Mouse (Mus musculus) lung, embryonic 14.5 days (tissue): ENCODE results near the gene Olfr463. TPM values are rescaled to one million over a fixed set of nuclear protein-coding genes. Genes with fewer than 3 reads are reported as not detected.

Source experiments
- ATAC-seq: fragments of 200-750 bp; cut with Nextera tagmentation; 2 replicates; pipeline ENCODE4 v1.8.0; 2017; ENCODE audit warnings: mild to moderate bottlenecking, moderate TSS enrichment, moderate library complexity; ENCODE audit not compliant: insufficient read depth
- DNase-seq: peaks from one replicate; pipeline ENCODE4 v3.0.0-alpha.2; 2015
- H3K27ac ChIP-seq: fragments of 300-500 bp; sonication (generic); 2 replicates; pipeline ENCODE4 v1.5.1; 2014; ENCODE audit warnings: low read depth, mild to moderate bottlenecking, moderate library complexity
- H3K27me3 ChIP-seq: fragments of 300-500 bp; sonication (generic); 2 replicates; pipeline ENCODE4 v1.6.1; 2014; ENCODE audit warnings: low read length, control low read depth; ENCODE audit not compliant: insufficient read depth
- H3K36me3 ChIP-seq: fragments of 300-500 bp; sonication (generic); 2 replicates; pipeline ENCODE4 v1.6.1; 2014; ENCODE audit warnings: control low read depth; ENCODE audit not compliant: insufficient read depth
- H3K4me1 ChIP-seq: fragments of 300-500 bp; sonication (generic); 2 replicates; pipeline ENCODE4 v1.6.1; 2014; ENCODE audit warnings: antibody characterized with exemption, control low read depth; ENCODE audit not compliant: insufficient read depth
- H3K4me2 ChIP-seq: fragments of 300-500 bp; sonication (generic); 2 replicates; pipeline ENCODE4 v1.6.1; 2014; ENCODE audit warnings: mild to moderate bottlenecking
- H3K4me3 ChIP-seq: fragments of 300-500 bp; sonication (generic); 2 replicates; pipeline ENCODE4 v1.5.1; 2014; ENCODE audit warnings: low read depth, low read length
- H3K9ac ChIP-seq: fragments of 300-500 bp; sonication (generic); 2 replicates; pipeline ENCODE4 v1.6.1; 2014
- H3K9me3 ChIP-seq: fragments of 300-500 bp; sonication (generic); 2 replicates; pipeline ENCODE4 v1.6.1; 2016; ENCODE audit warnings: low read depth, low read length, control low read depth
- CTCF ChIP-seq: IDR thresholded peaks from 2 replicates; pipeline ENCODE4 v1.5.1; 2016; ENCODE audit warnings: antibody characterized with exemption, low read depth
- WGBS: fragments of 180-500 bp; shearing (Covaris S2); extraction: QIAGEN DNeasy Blood & Tissue Kit; methylation state at CpG from one replicate; pipeline ENCODE4 v1.1.7; 2014; 5-methylcytosine and 5-hydroxymethylcytosine counted together
- polyA plus RNA-seq: library from polyadenylated mRNA; unstranded; fragments of >200 nt; fragmentation: Nextera tagmentation; extraction: Ambion mirVana; gene quantifications from 2 replicates; pipeline ENCODE4 v1.2.1, GENCODE M21; 2014

Olfr463 gene
- polyA plus RNA-seq, 1 experiment from 2014 or later = not detected

DNA sequence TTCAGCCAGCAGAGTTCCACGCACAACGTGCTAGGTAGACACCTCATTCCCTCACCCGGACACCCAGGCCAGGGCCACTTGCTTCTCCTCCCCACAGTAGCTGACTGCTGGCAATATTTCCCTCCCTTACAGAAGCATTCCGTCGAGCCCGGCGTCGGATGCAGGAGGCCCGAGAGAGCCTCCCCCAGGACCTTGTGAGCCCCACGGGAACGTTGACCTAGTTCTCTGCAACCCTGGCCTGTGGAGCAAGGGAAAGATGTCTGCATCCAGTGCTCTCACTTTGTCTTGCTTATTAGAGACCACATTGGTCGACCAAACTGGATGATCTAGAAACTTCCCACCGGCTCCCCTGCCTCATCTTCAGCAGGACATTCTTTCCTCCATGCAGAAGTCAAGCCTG, 34.4 kb downstream of the Olfr463 start:
- Histone ChIP-seq H3K27me3 (no peaks in the 10 kb centered on the region), H3K9me3 (no peaks in the 10 kb centered on the region), H3K4me2 (no peak overlapping the region), H3K9ac (no peak overlapping the region), H3K27ac (no peak overlapping the region), H3K36me3 (peaks cover 30% of the 10 kb centered on the region), H3K4me3 (no peak overlapping the region), H3K4me1 (no peaks in the 10 kb centered on the region)
- no peak for DNase-seq
- no peak for TF ChIP-seq CTCF
- ATAC-seq = no peak
- 86% methylated on average over 13 of the region's 13 CpGs for WGBS

DNA sequence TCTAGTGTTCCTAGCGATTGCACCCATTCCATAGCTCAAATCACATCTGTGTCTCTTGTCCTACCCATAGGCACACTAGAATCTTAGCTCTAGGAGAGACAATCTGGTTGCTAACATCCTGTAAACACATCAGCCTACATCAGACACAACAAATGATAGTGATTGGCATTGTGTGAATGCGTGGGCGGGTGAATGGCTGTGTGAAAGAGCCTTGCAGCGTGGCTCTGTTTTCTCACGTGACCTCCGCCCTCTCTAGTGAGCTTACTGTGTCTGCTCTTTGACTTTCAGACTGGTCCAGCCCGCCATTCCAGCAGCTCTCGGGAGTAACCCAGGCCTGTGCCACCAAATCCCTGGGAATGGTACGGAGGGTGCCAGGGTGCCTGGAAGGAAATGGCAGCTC, 36.8 kb downstream of the Olfr463 start:
- Histone ChIP-seq H3K27ac (no peak overlapping the region), H3K9me3 (no peaks in the 10 kb centered on the region), H3K36me3 (peaks cover 38% of the 10 kb centered on the region), H3K4me3 (no peak overlapping the region), H3K4me2 (no peak overlapping the region), H3K4me1 (no peaks in the 10 kb centered on the region), H3K27me3 (no peaks in the 10 kb centered on the region), H3K9ac (no peak overlapping the region)
- 81% methylated on average over 9 of the region's 9 CpGs for WGBS
- no peak for DNase-seq
- TF ChIP-seq CTCF = no peak
- no peak for ATAC-seq

DNA sequence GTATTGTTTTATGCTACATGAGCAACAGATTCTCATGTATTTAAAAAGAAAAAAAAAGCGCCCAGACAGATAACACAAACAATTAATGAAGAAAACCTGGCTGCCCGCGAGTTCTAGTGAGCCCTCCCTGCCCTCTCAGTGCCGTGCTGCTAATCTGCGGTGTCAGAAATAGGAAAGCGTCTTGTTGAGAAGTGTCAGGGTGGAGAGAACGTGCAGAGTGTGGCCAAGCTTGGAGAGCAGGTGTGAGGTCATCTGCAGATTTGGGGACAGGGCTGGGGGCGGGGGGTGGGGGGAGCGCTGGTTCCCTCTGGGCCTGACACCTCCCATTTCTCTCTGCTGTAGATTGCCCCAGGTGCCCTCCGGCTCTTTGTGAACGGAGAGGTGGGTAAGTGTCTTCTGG, 37.9 kb downstream of the Olfr463 start:
- Histone ChIP-seq H3K4me3 (no peak overlapping the region), H3K27me3 (no peaks in the 10 kb centered on the region), H3K9me3 (no peaks in the 10 kb centered on the region), H3K27ac (no peak overlapping the region), H3K4me2 (no peak overlapping the region), H3K9ac (no peak overlapping the region), H3K36me3 (peaks cover 38% of the 10 kb centered on the region), H3K4me1 (no peaks in the 10 kb centered on the region)
- no peak for TF ChIP-seq CTCF
- ATAC-seq = no peak
- WGBS = 67% methylated on average over 11 of the region's 11 CpGs
- DNase-seq = no peak

DNA sequence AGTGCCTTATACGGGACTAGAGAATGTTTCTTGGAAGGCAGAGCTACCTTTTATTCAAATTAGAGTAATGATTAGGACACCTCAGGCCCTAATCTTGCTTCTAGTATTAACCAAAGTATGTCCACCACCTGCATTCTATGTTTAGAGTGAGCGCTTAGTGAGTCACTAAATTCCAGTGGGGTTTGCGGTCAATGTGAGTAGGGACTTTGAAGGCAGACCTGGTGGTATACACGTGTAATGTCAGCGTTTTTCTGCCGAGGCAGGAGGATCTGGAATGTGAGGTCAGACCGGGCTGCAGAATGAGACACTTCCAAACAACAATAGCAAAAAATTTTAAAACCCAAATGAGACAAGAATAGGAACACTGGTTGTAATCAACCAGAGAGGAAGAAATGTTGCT, 42.6 kb downstream of the Olfr463 start:
- Histone ChIP-seq H3K4me2 (no peak overlapping the region), H3K4me1 (no peaks in the 10 kb centered on the region), H3K27me3 (no peaks in the 10 kb centered on the region), H3K27ac (no peak overlapping the region), H3K9me3 (no peaks in the 10 kb centered on the region), H3K4me3 (no peak overlapping the region), H3K36me3 (peaks cover 17% of the 10 kb centered on the region), H3K9ac (no peak overlapping the region)
- no peak for TF ChIP-seq CTCF
- DNase-seq = no peak
- ATAC-seq = no peak
- WGBS = 84% methylated on average over 7 of the region's 7 CpGs

DNA sequence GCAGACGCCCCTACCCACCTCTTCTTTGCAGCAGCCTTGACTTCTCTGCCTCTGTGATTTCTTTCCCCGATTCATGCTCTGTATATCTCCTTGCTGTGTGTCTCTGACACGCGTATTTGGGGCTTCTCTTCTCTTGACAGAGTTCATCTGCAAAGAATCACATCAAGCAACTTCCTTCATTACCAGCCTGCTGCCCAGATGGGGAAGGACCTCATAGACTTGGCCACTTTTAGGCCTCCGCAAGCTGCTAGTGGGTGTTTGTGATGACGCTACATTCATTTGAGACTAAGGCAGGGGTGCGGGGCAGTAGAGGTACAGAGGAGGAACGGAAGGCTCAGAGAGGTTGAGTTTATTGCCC, 43.6 kb downstream of the Olfr463 start:
- peak; percentile 21 for DNase-seq
- WGBS = 31% methylated on average over 8 of the region's 8 CpGs
- Histone ChIP-seq H3K9ac (peak overlapping the region; percentile 53), H3K4me1 (no peaks in the 10 kb centered on the region), H3K4me2 (peak overlapping the region; percentile 66), H3K36me3 (peaks cover 16% of the 10 kb centered on the region), H3K9me3 (no peaks in the 10 kb centered on the region), H3K27me3 (no peaks in the 10 kb centered on the region), H3K27ac (no peak overlapping the region), H3K4me3 (peak overlapping the region; percentile 50)
- ATAC-seq = peak; percentile 48; the same call in 1 of the 2 replicates
- TF ChIP-seq CTCF = no peak

DNA sequence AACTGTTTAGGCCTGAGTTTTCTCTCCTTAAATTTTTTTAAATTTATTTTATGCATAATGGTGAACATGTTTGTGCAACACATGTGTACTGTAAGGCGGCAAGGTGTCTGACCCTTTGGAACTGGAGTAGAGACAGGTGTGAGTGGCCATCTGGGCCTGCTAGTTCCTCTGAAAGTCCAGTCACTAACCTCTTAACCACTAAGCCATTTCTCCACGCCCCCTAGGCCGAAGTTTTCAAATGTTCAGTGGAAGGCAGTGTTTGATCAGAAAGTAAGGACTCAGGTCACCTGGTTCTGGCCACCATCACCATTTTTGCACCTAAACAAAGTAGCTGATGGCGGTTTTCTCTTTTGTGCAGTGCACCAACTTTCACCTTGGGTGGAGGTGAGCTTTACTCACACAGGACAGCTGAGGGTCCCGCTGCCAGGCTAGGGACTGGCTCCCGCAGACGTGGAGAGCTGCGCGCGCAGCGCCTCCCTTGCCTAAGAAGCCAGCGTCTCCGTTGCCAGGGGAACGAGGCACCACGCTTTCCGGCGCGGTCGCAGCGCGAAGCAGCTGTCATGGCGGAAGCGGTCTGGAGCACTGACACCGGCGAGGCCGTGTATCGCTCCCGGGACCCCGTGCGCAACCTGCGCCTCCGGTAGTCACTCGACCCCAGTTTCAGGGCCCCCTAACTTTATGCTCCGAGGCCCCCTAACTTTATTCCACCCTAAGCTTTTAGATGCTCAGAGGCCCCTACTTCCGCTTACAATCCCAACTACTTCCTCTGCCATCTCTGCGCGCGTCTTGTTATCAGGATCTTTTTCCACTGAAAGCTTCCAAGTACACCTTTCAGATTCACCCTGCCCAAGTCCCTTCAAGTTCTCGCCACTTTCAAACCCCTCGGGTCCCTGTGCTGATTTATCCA, 44.2 kb downstream of the Olfr463 start, which contains the start of gene Mks1:
Gene Mks1, plus strand, starts transcription at position 526 of the 907 bp plus-strand sequence.
- no peak for TF ChIP-seq CTCF
- Histone ChIP-seq H3K4me1 (no peaks in the 10 kb centered on the region), H3K4me3 (peak within 1 kb of the TSS; percentile 50), H3K36me3 (peaks cover 9% of the 10 kb centered on the region; the same call in 1 of the 2 replicates), H3K9me3 (no peaks in the 10 kb centered on the region), H3K4me2 (peak within 1 kb of the TSS; percentile 66), H3K9ac (peak within 1 kb of the TSS; percentile 53), H3K27me3 (no peaks in the 10 kb centered on the region), H3K27ac (no peak within 1 kb of the TSS)
- DNase-seq (peak; percentile 98), ATAC-seq (peak; percentile 95)
- 3% methylated on average over 40 of the region's 40 CpGs for WGBS

DNA sequence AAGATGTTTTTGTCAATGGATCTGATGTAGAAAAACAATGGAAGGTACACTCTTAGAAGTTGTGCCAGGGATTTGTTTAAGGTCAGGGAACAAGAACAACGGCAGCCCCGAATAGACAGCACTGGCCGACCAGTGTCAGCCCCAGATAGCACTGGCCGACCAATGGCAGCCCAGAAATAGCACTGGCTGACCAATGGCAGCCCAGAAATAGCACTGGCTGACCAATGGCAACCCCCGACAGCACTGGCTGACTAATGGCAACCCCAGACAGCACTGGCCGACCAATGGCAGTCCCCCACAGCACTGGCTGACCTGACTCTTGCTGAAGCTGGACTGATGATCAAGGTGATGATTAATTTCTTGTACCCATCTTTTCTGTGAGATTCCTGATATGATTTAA, 49.3 kb downstream of the Olfr463 start:
- Histone ChIP-seq H3K9me3 (no peaks in the 10 kb centered on the region), H3K27me3 (no peaks in the 10 kb centered on the region), H3K4me1 (no peaks in the 10 kb centered on the region), H3K36me3 (no peaks in the 10 kb centered on the region), H3K4me3 (no peak overlapping the region), H3K4me2 (no peak overlapping the region), H3K9ac (no peak overlapping the region), H3K27ac (no peak overlapping the region)
- WGBS = 59% methylated on average over 6 of the region's 6 CpGs
- TF ChIP-seq CTCF = no peak
- DNase-seq = peak; percentile 5
- no peak for ATAC-seq
